Mouse (Mus musculus) layer of hippocampus, adult 2 months (tissue): Measurements from ENCODE around the gene Stat5a. TPM values are rescaled to one million over a fixed set of nuclear protein-coding genes. Genes with fewer than 3 reads are reported as not detected.

Source experiments
- DNase-seq, 2 experiments: peaks; one replicate each; pipeline ENCODE4 v3.0.0; 2022; ENCODE audit warnings: low spot score in 2 of 2
- H3K27ac ChIP-seq: fragments of 200-600 bp; 2 replicates; pipeline ENCODE4 v1.8.1; 2022
- H3K4me3 ChIP-seq: fragments of 200-600 bp; 2 replicates; pipeline ENCODE4 v1.8.1; 2022; ENCODE audit warnings: mild to moderate bottlenecking
- CTCF ChIP-seq: fragments of 200-600 bp; conservative IDR thresholded peaks from 2 replicates; pipeline ENCODE4 v1.8.1; 2022; ENCODE audit warnings: antibody characterized with exemption, mild to moderate bottlenecking, moderate library complexity
- total RNA-seq, 2 experiments: library from RNA; stranded (reverse); gene quantifications; 2 replicates each; pipeline ENCODE4 v1.2.3; 2021

The Stat5a gene
- total RNA-seq, 2 experiments from 2014 or later = 1.7 to 2.0 TPM

DNA sequence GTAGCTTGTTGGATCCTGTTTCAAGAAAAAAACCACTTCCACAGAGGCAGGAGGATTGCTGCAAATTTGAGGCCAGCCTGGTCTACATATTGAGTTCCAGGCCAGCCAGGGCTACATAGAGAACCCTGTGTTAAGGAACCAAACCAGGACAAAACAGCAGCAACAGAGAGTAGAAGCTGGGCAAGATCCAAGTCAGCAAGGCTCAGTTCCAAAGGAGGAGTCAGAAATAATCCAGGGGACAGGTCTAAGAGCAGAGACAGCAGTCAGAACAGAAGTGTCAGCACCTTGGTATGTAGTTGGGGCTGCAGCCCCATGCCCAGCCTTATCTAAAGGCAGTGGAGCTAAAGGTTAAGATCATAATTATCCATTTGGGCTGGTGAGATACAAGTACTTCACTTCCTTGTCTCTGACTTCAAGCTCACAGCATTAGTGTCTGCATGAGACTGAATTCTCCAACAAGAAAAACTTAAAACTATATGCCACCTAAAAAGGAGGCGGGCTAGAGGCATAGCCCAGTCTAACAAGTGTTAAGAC lies 65.3 kb downstream of the Stat5a start:
- H3K27ac ChIP-seq = no peak overlapping the region
- TF ChIP-seq CTCF = no peak
- DNase-seq = no peak

DNA sequence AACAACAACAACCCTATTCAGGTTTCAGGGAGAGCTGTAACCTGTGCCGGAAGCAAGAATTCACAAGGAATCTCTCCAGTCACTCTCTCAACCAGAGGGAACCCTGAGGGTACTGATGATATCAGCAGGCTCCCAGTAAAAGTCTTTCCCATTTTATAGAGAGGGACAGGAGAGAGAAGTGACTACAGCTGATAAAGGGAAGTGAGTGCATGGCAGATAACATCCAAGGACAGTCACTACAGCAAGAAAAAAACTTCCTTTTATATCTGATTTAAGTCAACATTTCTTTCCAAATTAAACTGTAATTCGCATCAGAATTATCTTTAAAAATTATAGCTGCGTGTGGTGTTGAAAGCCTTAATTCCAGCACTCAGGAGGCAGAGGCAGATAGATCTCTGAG lies 68.2 kb downstream of the Stat5a start:
- H3K27ac ChIP-seq = no peak overlapping the region
- no peak for DNase-seq
- no peak overlapping the region for H3K4me3 ChIP-seq
- no peak for TF ChIP-seq CTCF

More for the DNA sequence above, 65.3 kb downstream of the Stat5a start:
- no peak overlapping the region for H3K4me3 ChIP-seq

DNA sequence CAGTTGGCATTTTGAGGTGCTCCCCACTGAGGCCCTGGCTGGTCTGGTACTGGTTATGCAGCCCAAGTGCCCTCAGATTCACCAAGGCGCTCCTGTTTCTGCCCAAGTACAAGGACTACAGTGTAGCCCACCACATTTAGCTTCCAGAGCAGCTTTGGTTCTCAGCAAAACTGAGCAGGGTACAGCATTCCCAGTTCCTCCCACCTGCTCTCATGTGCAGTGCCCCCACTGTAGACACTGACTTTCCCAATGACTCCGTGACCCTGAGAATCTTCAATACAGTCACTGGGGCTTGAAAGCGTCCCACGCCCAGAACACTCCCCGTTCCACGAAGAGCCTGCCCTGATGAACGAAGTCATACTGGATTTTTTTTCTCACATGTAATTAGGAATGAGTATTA lies 71.5 kb downstream of the Stat5a start:
- Histone ChIP-seq H3K4me3 (no peak overlapping the region), H3K27ac (no peak overlapping the region)
- DNase-seq = no peak
- no peak for TF ChIP-seq CTCF

DNA sequence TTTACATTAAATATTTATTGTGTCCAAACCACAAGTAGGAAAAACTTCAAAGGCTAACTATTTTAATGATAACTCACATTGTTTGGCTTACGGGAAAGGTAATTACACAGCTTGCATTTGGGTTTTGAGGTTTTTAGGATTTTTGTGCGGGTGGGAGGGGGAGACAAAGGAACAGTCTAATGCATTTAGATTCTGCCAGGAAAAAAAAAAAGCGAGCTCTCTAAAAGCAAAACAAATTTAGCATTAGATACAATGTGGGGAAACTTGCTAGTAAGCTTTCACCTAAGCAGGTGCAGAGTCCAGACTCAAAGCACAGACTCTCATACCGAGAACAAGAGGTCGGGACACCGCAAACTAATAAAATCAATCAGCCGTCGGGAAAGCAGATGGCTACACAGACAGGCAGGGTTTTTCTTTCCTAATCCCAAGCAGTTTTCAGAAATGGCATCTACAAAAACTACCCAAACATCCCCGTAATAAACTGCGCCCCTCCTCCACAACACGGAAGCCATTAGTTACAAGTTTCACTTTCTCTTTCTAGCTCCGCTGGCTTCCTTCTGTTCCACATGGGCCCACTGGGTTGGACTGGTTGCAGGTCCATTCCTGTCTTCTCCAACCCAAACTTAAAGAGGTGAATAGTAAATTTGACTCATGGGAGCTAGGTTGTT lies 72.2 kb downstream of the Stat5a start:
- DNase-seq = no peak
- Histone ChIP-seq H3K27ac (no peak overlapping the region; the same call in 1 of the 2 replicates), H3K4me3 (peak overlapping the region; percentile 56)
- no peak for TF ChIP-seq CTCF

Other genes starting within 250 kb of the Stat5a start
- gene Nkiras2, start 240.1 kb upstream of the Stat5a start, total RNA-seq = 10 to 100 TPM; 11.8 to 13.1 TPM
- gene Dnajc7, start 239.2 kb upstream of the Stat5a start, total RNA-seq = 100 to 1,000 TPM; 242 to 257 TPM
- gene Zfp385c, start 166.9 kb upstream of the Stat5a start, total RNA-seq = under 1 TPM; 0.20 to 0.67 TPM
- gene Dhx58, start 155.1 kb upstream of the Stat5a start, total RNA-seq = 1 to 10 TPM; 1.6 to 2.3 TPM
- 10 to 100 TPM; 55.4 to 57.8 TPM for gene Kat2a, start 146.9 kb upstream of the Stat5a start, total RNA-seq
- not detected for gene Hspb9, start 145.5 kb upstream of the Stat5a start, total RNA-seq
- 100 to 1,000 TPM; 137 to 148 TPM for gene Rab5c, start 121.1 kb upstream of the Stat5a start, total RNA-seq
- 1 to 10 TPM; 1.8 to 2.8 TPM for gene Kcnh4, start 99.4 kb upstream of the Stat5a start, total RNA-seq
- not detected for gene Hcrt, start 96.4 kb upstream of the Stat5a start, total RNA-seq
- gene Ghdc, start 88.4 kb upstream of the Stat5a start, total RNA-seq = 1 to 10 TPM; 4.3 to 5.2 TPM
- 10 to 100 TPM; 11.6 to 13.8 TPM for gene Stat5b, start 8.6 kb upstream of the Stat5a start, total RNA-seq
- gene Stat3, start 80.2 kb downstream of the Stat5a start, total RNA-seq = 10 to 100 TPM; 39.5 to 42.3 TPM
- 10 to 100 TPM; 14.3 to 16.3 TPM for gene Cavin1, start 111.5 kb downstream of the Stat5a start, total RNA-seq
- 100 to 1,000 TPM; 457 to 476 TPM for gene Atp6v0a1, start 150.1 kb downstream of the Stat5a start, total RNA-seq
- gene Naglu, start 210.7 kb downstream of the Stat5a start, total RNA-seq = 1 to 10 TPM; 8.7 to 9.6 TPM
- under 1 TPM; 0.71 to 0.92 TPM for gene Hsd17b1, start 219.1 kb downstream of the Stat5a start, total RNA-seq
- 10 to 100 TPM; 24.9 to 25.8 TPM for gene Coasy, start 223.2 kb downstream of the Stat5a start, total RNA-seq
- gene Mlx, start 227.9 kb downstream of the Stat5a start, total RNA-seq = 10 to 100 TPM; 40.0 to 41.1 TPM
- 1 to 10 TPM; 4.4 to 4.7 TPM for gene Psmc3ip, start 236.1 kb downstream of the Stat5a start, total RNA-seq